Comparison of ENCODE assay signal across 8 mouse cellular contexts in the genomic region with DNA sequence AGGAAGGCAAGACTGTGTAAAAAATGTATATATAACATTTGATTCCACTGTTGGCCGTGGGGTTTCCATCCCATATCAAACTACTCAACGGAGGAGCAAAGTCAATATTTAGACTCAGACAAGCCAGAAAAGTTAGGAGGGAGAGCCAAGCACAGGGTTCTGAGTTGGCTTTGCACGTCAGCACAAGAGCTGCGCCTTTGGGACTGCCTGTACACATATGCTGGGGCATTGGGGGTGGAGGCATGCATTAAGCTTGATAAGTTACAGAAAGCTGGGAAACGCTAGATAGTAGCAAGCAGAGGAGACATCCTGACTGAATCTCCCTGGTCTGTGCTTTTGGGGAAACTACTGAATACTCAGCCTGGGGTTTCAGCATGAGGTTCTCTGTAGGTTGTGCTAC. TPM values are rescaled to one million over a fixed set of nuclear protein-coding genes. Genes with fewer than 3 reads are reported as not detected.
DNase-seq lines count a peak whose midpoint lies in the region; ATAC-seq and TF ChIP-seq lines count a peak whose summit lies in the region.

No protein-coding gene starts in this region.

- WGBS in forebrain, embryonic 16.5 days, result 25% methylated on average over 5 of the region's 5 CpGs
- 47% methylated on average over 5 of the region's 5 CpGs for WGBS in limb, embryonic 11.5 days
- 30% methylated on average over 5 of the region's 5 CpGs for WGBS in midbrain, embryonic 14.5 days

- ATAC-seq in forebrain, embryonic 16.5 days, result no peak
- ATAC-seq in limb, embryonic 11.5 days (ENCODE audit: insufficient number of reproducible peaks, low FRiP score, low TSS enrichment, low read depth), result no peak
- no peak for ATAC-seq in midbrain, embryonic 14.5 days (ENCODE audit: low FRiP score, low TSS enrichment)
- ATAC-seq in granulocyte monocyte progenitor cell, adult 5-6 weeks (replicated peaks; ENCODE audit: poor library complexity, severe bottlenecking), result no peak

- no peak for TF ChIP-seq CTCF in layer of hippocampus, adult 2 months (conservative IDR thresholded peaks at IDR 0.05)

- peak overlapping the region; percentile 85 for H3K4me2 ChIP-seq in forebrain, embryonic 16.5 days (ENCODE audit: low read length)
- H3K4me2 ChIP-seq in limb, embryonic 11.5 days (ENCODE audit: low read depth, severe bottlenecking), result peak overlapping the region; percentile 79
- peak overlapping the region; percentile 79 for H3K4me2 ChIP-seq in midbrain, embryonic 14.5 days (ENCODE audit: low read length)

- peak overlapping the region; percentile 95; the same call in 1 of the 2 replicates for H3K27ac ChIP-seq in layer of hippocampus, adult 2 months
- H3K27ac ChIP-seq in forebrain, embryonic 16.5 days (ENCODE audit: low read length), result no peak overlapping the region
- H3K27ac ChIP-seq in limb, embryonic 11.5 days (replicated peaks; ENCODE audit: low read depth, low read length), result no peak overlapping the region
- peak overlapping the region; percentile 99; the same call in 1 of the 2 replicates for H3K27ac ChIP-seq in midbrain, embryonic 14.5 days (replicated peaks; ENCODE audit: low read depth, low read length)

- H3K4me3 ChIP-seq in layer of hippocampus, adult 2 months, result peak overlapping the region; percentile 76
- peak overlapping the region; percentile 78 for H3K4me3 ChIP-seq in forebrain, embryonic 16.5 days (replicated peaks; ENCODE audit: low read length)
- H3K4me3 ChIP-seq in limb, embryonic 11.5 days (ENCODE audit: low read depth, low read length), result peak overlapping the region; percentile 75
- peak overlapping the region; percentile 73 for H3K4me3 ChIP-seq in midbrain, embryonic 14.5 days (replicated peaks; ENCODE audit: low read depth, low read length)

- peak overlapping the region; percentile 99 for H3K9ac ChIP-seq in forebrain, embryonic 16.5 days (replicated peaks; ENCODE audit: low read depth, low read length)
- H3K9ac ChIP-seq in limb, embryonic 11.5 days (ENCODE audit: low read length), result peak overlapping the region; percentile 96
- peak overlapping the region; percentile 97 for H3K9ac ChIP-seq in midbrain, embryonic 14.5 days (replicated peaks; ENCODE audit: low read length)

- no peaks in the 10 kb centered on the region; the same call in 1 of the 2 replicates for H3K36me3 ChIP-seq in forebrain, embryonic 16.5 days (ENCODE audit: control insufficient read depth, insufficient read depth)
- H3K36me3 ChIP-seq in limb, embryonic 11.5 days (ENCODE audit: control insufficient read depth, insufficient read depth, low read length), result peaks cover 4% of the 10 kb centered on the region
- H3K36me3 ChIP-seq in midbrain, embryonic 14.5 days (ENCODE audit: control insufficient read depth, insufficient read depth, low read length), result peaks cover 14% of the 10 kb centered on the region; the same call in 1 of the 2 replicates

- no peak for DNase-seq in layer of hippocampus, adult 2 months (ENCODE audit: low spot score in 2 of 2)
- no peak for DNase-seq in layer of hippocampus, postnatal 25 days (ENCODE audit: extremely low spot score in 1 of 2, low spot score in 1 of 2)
- DNase-seq in limb, embryonic 11.5 days (ENCODE audit: low spot score), result no peak
- peak; percentile 19 for DNase-seq in midbrain, embryonic 14.5 days
- no peak for DNase-seq in Muller cell, postnatal 12 days (ENCODE audit: inconsistent ontology term)
- DNase-seq in cerebellum, adult 8-10 months, result no peak

- no peaks in the 10 kb centered on the region for H3K27me3 ChIP-seq in forebrain, embryonic 16.5 days (replicated peaks; ENCODE audit: control insufficient read depth, insufficient read depth, low read length)
- H3K27me3 ChIP-seq in limb, embryonic 11.5 days (ENCODE audit: control insufficient read depth, insufficient read depth, low read length), result no peaks in the 10 kb centered on the region
- no peaks in the 10 kb centered on the region for H3K27me3 ChIP-seq in midbrain, embryonic 14.5 days (ENCODE audit: control insufficient read depth, insufficient read depth, low read length)

- no peaks in the 10 kb centered on the region for H3K9me3 ChIP-seq in forebrain, embryonic 16.5 days (ENCODE audit: control insufficient read depth, low read length)
- H3K9me3 ChIP-seq in limb, embryonic 11.5 days (ENCODE audit: control insufficient read depth, low read length), result no peaks in the 10 kb centered on the region
- no peaks in the 10 kb centered on the region for H3K9me3 ChIP-seq in midbrain, embryonic 14.5 days (ENCODE audit: control insufficient read depth, low read length)

- H3K4me1 ChIP-seq in forebrain, embryonic 16.5 days (replicated peaks; ENCODE audit: control insufficient read depth, insufficient read depth, low read length), result peaks cover 16% of the 10 kb centered on the region
- H3K4me1 ChIP-seq in limb, embryonic 11.5 days (ENCODE audit: control insufficient read depth, insufficient read depth, low read length), result no peaks in the 10 kb centered on the region
- peaks cover 10% of the 10 kb centered on the region for H3K4me1 ChIP-seq in midbrain, embryonic 14.5 days (ENCODE audit: control insufficient read depth, insufficient read depth, low read length)

RNA-seq across cellular contexts. Expression of a gene that starts 1.1 kb away (rescaled TPM):
- 1 to 10 TPM; 2.6 to 2.8 TPM for total RNA-seq in layer of hippocampus, adult 2 months (2021)
- total RNA-seq in layer of hippocampus, postnatal 25 days (2021), result 1 to 10 TPM; 2.2 to 4.1 TPM
- polyA plus RNA-seq in forebrain, embryonic 16.5 days (2015; fragmentation: Nextera tagmentation; extraction: Ambion mirVana), result 1.1 TPM in 2 replicates
- polyA plus RNA-seq in limb, embryonic 11.5 days (2014; fragmentation: Nextera tagmentation; extraction: Ambion mirVana), result 2.2 and 2.3 TPM in 2 replicates
- 1.1 and 1.3 TPM in 2 replicates for polyA plus RNA-seq in midbrain, embryonic 14.5 days (2014; fragmentation: Nextera tagmentation; extraction: Ambion mirVana)
- 2.6 and 4.3 TPM in 2 replicates for total RNA-seq in granulocyte monocyte progenitor cell, adult 5-6 weeks (2014; fragmentation: Nextera tagmentation)
- 1.2 and 1.5 TPM in 2 replicates for total RNA-seq in granulocyte monocyte progenitor cell, adult 5-6 weeks (2017)

Comparison
In these comparisons a context has a peak if more than half of its experiments do, and no peak if none do; other contexts are left out.
1. H3K27ac ChIP-seq: peak in layer of hippocampus, adult 2 months (single experiment) and midbrain, embryonic 14.5 days (single experiment); none in forebrain, embryonic 16.5 days (single experiment) and limb, embryonic 11.5 days (single experiment).
2. Peak in every context shown above with its lines, with median percentiles within 50 percentile points of each other: H3K4me3 ChIP-seq, H3K4me2 ChIP-seq and H3K9ac ChIP-seq.